Mouse (Mus musculus) CH12.LX (cell line): ENCODE measurements around the gene 1700042G07Rik. TPM values are rescaled to one million over a fixed set of nuclear protein-coding genes. Genes with fewer than 3 reads are reported as not detected.

Experiments
- DNase-seq: peaks from one replicate; pipeline ENCODE4 v3.0.0-alpha.2; 2013; ENCODE audit errors: extremely low read depth
- H3K27ac ChIP-seq: 2 replicates; pipeline ENCODE4 v1.5.1; 2012; ENCODE audit warnings: low read depth, mild to moderate bottlenecking, control low read depth, moderate library complexity; ENCODE audit not compliant: insufficient read depth
- H3K27me3 ChIP-seq: replicated peaks from 2 replicates; pipeline ENCODE3; 2012; ENCODE audit warnings: inconsistent platforms
- H3K36me3 ChIP-seq, 2 experiments: replicated peaks in 1 of 2; 2 replicates each; pipeline versions ENCODE3 to v1.6.1; 2012; ENCODE audit warnings: inconsistent platforms in 1 of 2, low read length in 1 of 2, mild to moderate bottlenecking in 1 of 2, mixed read lengths in 1 of 2, moderate library complexity in 1 of 2; ENCODE audit not compliant: control insufficient read depth in 1 of 2, insufficient read depth in 1 of 2
- H3K4me1 ChIP-seq, 2 experiments: 2 replicates each; pipeline ENCODE4 v1.6.1; 2012; ENCODE audit warnings: inconsistent platforms in 1 of 2, moderate library complexity in 1 of 2; ENCODE audit not compliant: insufficient read depth in 2 of 2, control insufficient read depth in 1 of 2
- H3K4me2 ChIP-seq: 2 replicates; pipeline ENCODE4 v1.6.1; 2012; ENCODE audit warnings: low read depth, mild to moderate bottlenecking, control low read depth; ENCODE audit not compliant: poor library complexity, insufficient read depth, severe bottlenecking
- H3K4me3 ChIP-seq, 3 experiments: fragments of 150-350 bp in 1 of 3; sonication (generic) in 1 of 3; replicated peaks in 1 of 3; 2 replicates each; pipeline versions ENCODE3 to v1.5.1; 2011 to 2012; ENCODE audit warnings: low read depth in 2 of 3, low read length in 2 of 3, mild to moderate bottlenecking in 2 of 3, moderate library complexity in 2 of 3, control low read depth in 1 of 3, improper control_type of control experiment in 1 of 3, inconsistent platforms in 1 of 3, mixed read lengths in 1 of 3; ENCODE audit not compliant: poor library complexity in 1 of 3
- H3K79me2 ChIP-seq: replicated peaks from 2 replicates; pipeline ENCODE4 v1.6.1; 2012; ENCODE audit warnings: mild to moderate bottlenecking, moderate library complexity; ENCODE audit not compliant: control insufficient read depth, poor library complexity, insufficient read depth, severe bottlenecking; ENCODE audit errors: extremely low read depth
- H3K9ac ChIP-seq: 2 replicates; pipeline ENCODE4 v1.6.1; 2012; ENCODE audit warnings: low read depth, mild to moderate bottlenecking, control low read depth, moderate library complexity; ENCODE audit not compliant: insufficient read depth
- H3K9me3 ChIP-seq: replicated peaks from 2 replicates; pipeline ENCODE3; 2012; ENCODE audit warnings: low read length, inconsistent platforms, mixed read lengths
- ELF1 ChIP-seq: IDR thresholded peaks from 2 replicates; pipeline ENCODE4 v1.6.1; 2014; ENCODE audit warnings: low read depth, mild to moderate bottlenecking, inconsistent platforms, low read length, improper control_type of control experiment
- EP300 ChIP-seq: IDR thresholded peaks from 2 replicates; pipeline ENCODE4 v1.6.1; 2011; ENCODE audit warnings: low read length, improper control_type of control experiment
- ETS1 ChIP-seq: conservative IDR thresholded peaks from 2 replicates; pipeline ENCODE4 v1.6.1; 2012; ENCODE audit warnings: low read depth, mild to moderate bottlenecking, inconsistent platforms, low read length, improper control_type of control experiment, moderate library complexity
- HCFC1 ChIP-seq: IDR thresholded peaks from 2 replicates; pipeline ENCODE4 v1.6.1; 2012; ENCODE audit warnings: low read depth, mild to moderate bottlenecking, inconsistent platforms, low read length, improper control_type of control experiment
- IRF4 ChIP-seq: IDR thresholded peaks from 2 replicates; pipeline ENCODE4 v1.6.1; 2014; ENCODE audit warnings: low read depth, mild to moderate bottlenecking, inconsistent platforms, low read length, improper control_type of control experiment
- JUN ChIP-seq: IDR thresholded peaks from 2 replicates; pipeline ENCODE4 v1.6.1; 2011; ENCODE audit warnings: low read depth, mild to moderate bottlenecking, low read length, improper control_type of control experiment, moderate library complexity; ENCODE audit not compliant: insufficient read depth
- KAT2A ChIP-seq: IDR thresholded peaks from 2 replicates; pipeline ENCODE4 v1.6.1; 2012; ENCODE audit warnings: low read length, improper control_type of control experiment, inconsistent platforms; ENCODE audit not compliant: insufficient replicate concordance
- MAX ChIP-seq: IDR thresholded peaks from 2 replicates; pipeline ENCODE4 v1.6.1; 2011; ENCODE audit warnings: low read length, improper control_type of control experiment
- MAZ ChIP-seq: IDR thresholded peaks from 2 replicates; pipeline ENCODE4 v1.6.1; 2012; ENCODE audit warnings: low read depth, mild to moderate bottlenecking, inconsistent platforms, low read length, improper control_type of control experiment, moderate library complexity
- MEF2A ChIP-seq: IDR thresholded peaks from 2 replicates; pipeline ENCODE4 v1.6.1; 2014; ENCODE audit warnings: low read depth, mild to moderate bottlenecking, inconsistent platforms, low read length, improper control_type of control experiment, borderline replicate concordance
- MYC ChIP-seq: IDR thresholded peaks from 2 replicates; pipeline ENCODE4 v1.6.1; 2011; ENCODE audit warnings: low read depth, mild to moderate bottlenecking, improper control_type of control experiment, low read length
- POLR2A ChIP-seq: IDR thresholded peaks from 2 replicates; pipeline ENCODE4 v1.6.1; 2011; ENCODE audit warnings: low read depth, mild to moderate bottlenecking, improper control_type of control experiment, low read length
- TCF12 ChIP-seq: IDR thresholded peaks from 2 replicates; pipeline ENCODE4 v1.6.1; 2014; ENCODE audit warnings: low read depth, mild to moderate bottlenecking, inconsistent platforms, low read length, improper control_type of control experiment
- USF1 ChIP-seq: IDR thresholded peaks from 2 replicates; pipeline ENCODE4 v1.6.1; 2014; ENCODE audit warnings: low read depth, mild to moderate bottlenecking, inconsistent platforms, low read length, improper control_type of control experiment
- dilution Hi-C: fragments of 300-500 bp; cut with MboI; formaldehyde crosslinking; loops from 2 replicates; pipeline ENCODE4 v1.14.3; 2020; ENCODE audit warnings: low sequenced_read_pairs; ENCODE audit not compliant: extremely low pct_unique_long_range_greater_than_20kb, extremely low pct_ligation_motif_present
- in situ Hi-C: fragments of 300-500 bp; cut with MboI; formaldehyde crosslinking; loops from 3 replicates; pipeline ENCODE4 v1.14.3; 2019; ENCODE audit warnings: low sequenced_read_pairs, low pct_ligation_motif_present, low pct_unique_long_range_greater_than_20kb, mixed read lengths
- polyA plus RNA-seq: library from polyadenylated mRNA; unstranded; fragments of >175 nt; gene quantifications from 2 replicates; pipeline ENCODE4 v1.2.1, GENCODE M21; 2012; ENCODE audit warnings: low read depth; ENCODE audit not compliant: insufficient read length
- total RNA-seq, 2 experiments: library from RNA; depleted of rRNA; stranded (reverse); fragments of 300-350 nt in 1 of 2; fragments of >200 nt in 1 of 2; gene quantifications; 2 replicates each; pipeline ENCODE4 v1.2.3; 2012 to 2014

1700042G07Rik gene
- total and polyA plus RNA-seq, 3 experiments: not detected

- dilution Hi-C loops: no loop called here
- peak; percentile 52 for TF ChIP-seq JUN
- peak; percentile 33; the same call in 1 of the 2 replicates for TF ChIP-seq MEF2A
- TF ChIP-seq POLR2A: no peak
- Histone ChIP-seq H3K79me2 (no peaks in the 10 kb centered on the region), H3K4me1 (peaks cover 18 to 32% of the 10 kb centered on the region in 2 experiments), H3K9ac (no peak overlapping the region), H3K27ac (no peak overlapping the region), H3K27me3 (no peaks in the 10 kb centered on the region), H3K4me3 (peak overlapping the region in 1 of 3 experiments; percentile 33), H3K9me3 (no peaks in the 10 kb centered on the region), H3K36me3 (no peaks in the 10 kb centered on the region), H3K4me2 (peak overlapping the region; percentile 1; the same call in 1 of the 2 replicates)
- DNase-seq: no peak
- in situ Hi-C loops: no loop called here
Observed at GRCm38 (mm10) chr4:116175711-116176542, 2.8 kb downstream of the 1700042G07Rik start.

GRCm38 (mm10) chr4:116176543-116176988 lies 3.4 kb downstream of the 1700042G07Rik start:
- Histone ChIP-seq H3K9me3 (no peaks in the 10 kb centered on the region), H3K27ac (no peak overlapping the region), H3K9ac (no peak overlapping the region), H3K27me3 (no peaks in the 10 kb centered on the region), H3K4me3 (peak overlapping the region in 1 of 3 experiments; percentile 33), H3K4me2 (peak overlapping the region; percentile 1; the same call in 1 of the 2 replicates), H3K36me3 (no peaks in the 10 kb centered on the region), H3K4me1 (peaks cover 18 to 32% of the 10 kb centered on the region in 2 experiments), H3K79me2 (no peaks in the 10 kb centered on the region)
- in situ Hi-C loops (no loop called here), dilution Hi-C loops (no loop called here)
- DNase-seq: no peak
- TF ChIP-seq TCF12: peak; percentile 41; the same call in 1 of the 2 replicates
- no peak for TF ChIP-seq EP300

DNA sequence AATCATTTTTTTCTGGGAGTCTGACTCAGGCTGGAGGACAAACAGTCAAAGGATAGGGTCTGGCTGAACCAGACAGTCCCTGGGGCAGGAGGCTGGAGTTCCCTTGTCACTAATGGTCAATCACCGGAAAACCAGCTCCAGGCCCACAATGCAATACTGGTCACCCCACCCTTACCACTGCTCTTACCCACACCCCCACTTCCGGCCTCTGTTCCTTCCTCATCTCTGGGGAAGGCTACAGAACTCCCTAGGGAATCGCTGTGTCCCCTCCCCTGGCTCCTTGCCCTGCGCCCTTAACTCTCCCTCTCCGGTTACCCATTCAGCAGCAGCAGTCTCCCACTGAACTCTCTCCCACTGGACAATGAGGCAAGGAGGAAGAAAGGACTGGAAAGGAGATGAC lies 4.0 kb downstream of the 1700042G07Rik start:
- dilution Hi-C loops: no loop called here
- Histone ChIP-seq H3K36me3 (no peaks in the 10 kb centered on the region), H3K9me3 (no peaks in the 10 kb centered on the region), H3K9ac (no peak overlapping the region), H3K4me3 (peak overlapping the region in 1 of 3 experiments; percentile 33), H3K4me2 (peak overlapping the region; percentile 39), H3K27me3 (no peaks in the 10 kb centered on the region), H3K4me1 (peaks cover 18 to 32% of the 10 kb centered on the region in 2 experiments), H3K27ac (no peak overlapping the region), H3K79me2 (no peaks in the 10 kb centered on the region)
- TF ChIP-seq ETS1: peak; percentile 11; the same call in 1 of the 2 replicates
- peak; percentile 8; the same call in 1 of the 2 replicates for TF ChIP-seq EP300
- peak; percentile 53 for TF ChIP-seq HCFC1
- 0 out of 2 replicates have a peak, but pooled peaks have one; percentile 19 for TF ChIP-seq MAX
- 0 out of 2 replicates have a peak, but pooled peaks have one; percentile 58 for TF ChIP-seq KAT2A
- no peak for TF ChIP-seq USF1
- peak; percentile 56 for TF ChIP-seq ELF1
- no peak for TF ChIP-seq MYC
- TF ChIP-seq IRF4: peak; percentile 27; the same call in 1 of the 2 replicates
- TF ChIP-seq MAZ: peak; percentile 84
- in situ Hi-C loops: no loop called here
- DNase-seq: peak; percentile 52
